Comparison of ENCODE assay signal across 7 mouse cellular contexts in genomic region chr1:180888556-180889042, GRCm38 (mm10). TPM values are rescaled to one million over a fixed set of nuclear protein-coding genes. Genes with fewer than 3 reads are reported as not detected.
DNase-seq lines count a peak whose midpoint lies in the region; ATAC-seq and TF ChIP-seq lines count a peak whose summit lies in the region.

No protein-coding gene starts in this region.

- 6% methylated on average over 13 of the region's 13 CpGs for WGBS in embryonic facial prominence, embryonic 14.5 days
- WGBS in heart, embryonic 14.5 days, result 8% methylated on average over 13 of the region's 13 CpGs
- 7% methylated on average over 13 of the region's 13 CpGs for WGBS in kidney, postnatal 0 days

- no peaks in the 10 kb centered on the region for H3K9me3 ChIP-seq in embryonic facial prominence, embryonic 14.5 days (ENCODE audit: control insufficient read depth, low read length)
- no peaks in the 10 kb centered on the region for H3K9me3 ChIP-seq in heart, embryonic 14.5 days (ENCODE audit: control insufficient read depth, low read length)
- no peaks in the 10 kb centered on the region for H3K9me3 ChIP-seq in kidney, postnatal 0 days (replicated peaks; ENCODE audit: low read length)

- H3K9ac ChIP-seq in embryonic facial prominence, embryonic 14.5 days (ENCODE audit: low read depth, low read length), result peak overlapping the region; percentile 45
- H3K9ac ChIP-seq in heart, embryonic 14.5 days (ENCODE audit: low read length), result peak overlapping the region; percentile 36; the same call in 1 of the 2 replicates
- H3K9ac ChIP-seq in kidney, postnatal 0 days (ENCODE audit: low read depth, low read length), result peak overlapping the region; percentile 15; the same call in 1 of the 2 replicates

- peaks cover 11% of the 10 kb centered on the region; the same call in 1 of the 2 replicates for H3K27me3 ChIP-seq in embryonic facial prominence, embryonic 14.5 days (replicated peaks; ENCODE audit: control insufficient read depth, insufficient read depth, low read length)
- peaks cover 16% of the 10 kb centered on the region for H3K27me3 ChIP-seq in heart, embryonic 14.5 days (ENCODE audit: control insufficient read depth, insufficient read depth, low read length)
- H3K27me3 ChIP-seq in kidney, postnatal 0 days (ENCODE audit: insufficient read depth, low read length), result peaks cover 8% of the 10 kb centered on the region; the same call in 1 of the 2 replicates

- H3K4me3 ChIP-seq in embryonic facial prominence, embryonic 14.5 days (ENCODE audit: low read depth, low read length), result no peak overlapping the region
- H3K4me3 ChIP-seq in heart, embryonic 14.5 days (ENCODE audit: control insufficient read depth in 1 of 2, insufficient read depth in 1 of 2, low read depth in 1 of 2, low read length in 2 of 2), result no peak overlapping the region
- peak overlapping the region; percentile 9; the same call in 1 of the 2 replicates for H3K4me3 ChIP-seq in kidney, postnatal 0 days (replicated peaks; ENCODE audit: low read depth, low read length)

- H3K4me1 ChIP-seq in embryonic facial prominence, embryonic 14.5 days (ENCODE audit: control insufficient read depth, insufficient read depth, low read length), result peaks cover 13% of the 10 kb centered on the region
- H3K4me1 ChIP-seq in heart, embryonic 14.5 days (ENCODE audit: control insufficient read depth in 2 of 2, insufficient read depth in 2 of 2, low read length in 2 of 2), result peaks cover 16 to 22% of the 10 kb centered on the region in 2 experiments
- 0 out of 2 replicates have a peak, but pooled peaks cover 5% of the 10 kb centered on the region for H3K4me1 ChIP-seq in kidney, postnatal 0 days (replicated peaks; ENCODE audit: insufficient read depth, low read length)

- DNase-seq in adrenal gland, adult (ENCODE audit: inconsistent age in 2 of 2, low spot score in 1 of 2), result peak; percentile 75 to 95
- DNase-seq in embryonic facial prominence, embryonic 14.5 days (ENCODE audit: low spot score), result peak; percentile 89
- DNase-seq in kidney, postnatal 0 days (ENCODE audit: low spot score), result peak; percentile 86
- DNase-seq in testis, postnatal 14 days (ENCODE audit: low spot score), result peak; percentile 63
- no peak for DNase-seq in layer of hippocampus, postnatal 14 days (ENCODE audit: low spot score in 2 of 2)

- H3K4me2 ChIP-seq in embryonic facial prominence, embryonic 14.5 days (ENCODE audit: low read depth, low read length), result peak overlapping the region; percentile 45
- H3K4me2 ChIP-seq in heart, embryonic 14.5 days (ENCODE audit: low read length), result peak overlapping the region; percentile 44
- peak overlapping the region; percentile 48 for H3K4me2 ChIP-seq in kidney, postnatal 0 days (ENCODE audit: low read length)

- H3K36me3 ChIP-seq in embryonic facial prominence, embryonic 14.5 days (ENCODE audit: control insufficient read depth, insufficient read depth, low read length), result no peaks in the 10 kb centered on the region
- H3K36me3 ChIP-seq in heart, embryonic 14.5 days (ENCODE audit: control insufficient read depth, insufficient read depth, low read length), result no peaks in the 10 kb centered on the region
- H3K36me3 ChIP-seq in kidney, postnatal 0 days (ENCODE audit: insufficient read depth, low read length), result no peaks in the 10 kb centered on the region

- ATAC-seq in embryonic facial prominence, embryonic 14.5 days (ENCODE audit: low read depth), result peak; percentile 82
- ATAC-seq in heart, embryonic 14.5 days (ENCODE audit: insufficient number of reproducible peaks, insufficient read depth, low FRiP score, low read depth), result peak; percentile 22; the same call in 1 of the 2 replicates
- ATAC-seq in kidney, postnatal 0 days (replicated peaks; ENCODE audit: low FRiP score, low read depth), result peak; percentile 56
- ATAC-seq in megakaryocyte-erythroid progenitor cell, adult 5-6 weeks (replicated peaks; ENCODE audit: low FRiP score, low TSS enrichment, poor library complexity, severe bottlenecking), result peak; percentile 22; the same call in 1 of the 2 replicates

- H3K27ac ChIP-seq in embryonic facial prominence, embryonic 14.5 days (replicated peaks; ENCODE audit: low read depth, low read length), result peak overlapping the region; percentile 39; the same call in 1 of the 2 replicates
- no peak overlapping the region for H3K27ac ChIP-seq in heart, embryonic 14.5 days (replicated peaks in 1 of 2; ENCODE audit: control insufficient read depth in 1 of 2, insufficient read depth in 1 of 2, low read depth in 2 of 2, low read length in 2 of 2)
- H3K27ac ChIP-seq in kidney, postnatal 0 days, result no peak overlapping the region; the same call in 1 of the 2 replicates

- no peak for TF ChIP-seq CTCF in kidney, postnatal 0 days (IDR thresholded peaks at IDR 0.05; ENCODE audit: low read depth)

RNA-seq across cellular contexts. Expression of gene Lefty2, which starts 4.3 kb away (rescaled TPM):
- 0.25 TPM in 1 of 2 replicates, not detected in the other for polyA plus RNA-seq in embryonic facial prominence, embryonic 14.5 days (2014; fragmentation: Nextera tagmentation; extraction: Ambion mirVana)
- not detected in 2 replicates for polyA plus RNA-seq in heart, embryonic 14.5 days (2014; fragmentation: Nextera tagmentation; extraction: Ambion mirVana)
- polyA plus RNA-seq in kidney, postnatal 0 days (2015; fragmentation: Nextera tagmentation; extraction: Ambion mirVana), result 0.09 and 0.39 TPM in 2 replicates
- total RNA-seq in megakaryocyte-erythroid progenitor cell, adult 5-6 weeks (2014; fragmentation: Nextera tagmentation), result not detected in 2 replicates
- total RNA-seq in megakaryocyte-erythroid progenitor cell, adult 5-6 weeks (2017), result not detected in 2 replicates
- 1 to 10 TPM; 5.1 to 5.2 TPM for total RNA-seq in layer of hippocampus, postnatal 14 days (2021)

RNA-seq across cellular contexts. Expression of gene Pycr2, which starts 15.5 kb away (rescaled TPM):
- polyA plus RNA-seq in embryonic facial prominence, embryonic 14.5 days (2014; fragmentation: Nextera tagmentation; extraction: Ambion mirVana), result 77.6 and 92.2 TPM in 2 replicates
- polyA plus RNA-seq in heart, embryonic 14.5 days (2014; fragmentation: Nextera tagmentation; extraction: Ambion mirVana), result 42.1 and 46.0 TPM in 2 replicates
- polyA plus RNA-seq in kidney, postnatal 0 days (2015; fragmentation: Nextera tagmentation; extraction: Ambion mirVana), result 72.6 and 76.5 TPM in 2 replicates
- 57.0 and 70.4 TPM in 2 replicates for total RNA-seq in megakaryocyte-erythroid progenitor cell, adult 5-6 weeks (2014; fragmentation: Nextera tagmentation)
- total RNA-seq in megakaryocyte-erythroid progenitor cell, adult 5-6 weeks (2017), result 21.1 and 34.2 TPM in 2 replicates
- total RNA-seq in layer of hippocampus, postnatal 14 days (2021), result 10 to 100 TPM; 41.5 to 43.4 TPM

RNA-seq across cellular contexts. Expression of gene Sde2, which starts 37.7 kb away (rescaled TPM):
- 27.2 and 31.2 TPM in 2 replicates for polyA plus RNA-seq in embryonic facial prominence, embryonic 14.5 days (2014; fragmentation: Nextera tagmentation; extraction: Ambion mirVana)
- 22.3 TPM in 2 replicates for polyA plus RNA-seq in heart, embryonic 14.5 days (2014; fragmentation: Nextera tagmentation; extraction: Ambion mirVana)
- 25.6 and 29.6 TPM in 2 replicates for polyA plus RNA-seq in kidney, postnatal 0 days (2015; fragmentation: Nextera tagmentation; extraction: Ambion mirVana)
- 22.0 and 23.2 TPM in 2 replicates for total RNA-seq in megakaryocyte-erythroid progenitor cell, adult 5-6 weeks (2014; fragmentation: Nextera tagmentation)
- total RNA-seq in megakaryocyte-erythroid progenitor cell, adult 5-6 weeks (2017), result 37.6 and 45.7 TPM in 2 replicates
- total RNA-seq in layer of hippocampus, postnatal 14 days (2021), result 10 to 100 TPM; 21.2 to 22.8 TPM

RNA-seq across cellular contexts. Expression of gene Lefty1, which starts 46.2 kb away (rescaled TPM):
- polyA plus RNA-seq in embryonic facial prominence, embryonic 14.5 days (2014; fragmentation: Nextera tagmentation; extraction: Ambion mirVana), result 2.9 and 3.2 TPM in 2 replicates
- 1.1 and 1.5 TPM in 2 replicates for polyA plus RNA-seq in heart, embryonic 14.5 days (2014; fragmentation: Nextera tagmentation; extraction: Ambion mirVana)
- polyA plus RNA-seq in kidney, postnatal 0 days (2015; fragmentation: Nextera tagmentation; extraction: Ambion mirVana), result 1.5 and 1.6 TPM in 2 replicates
- total RNA-seq in megakaryocyte-erythroid progenitor cell, adult 5-6 weeks (2014; fragmentation: Nextera tagmentation), result 6.4 and 11.9 TPM in 2 replicates
- total RNA-seq in megakaryocyte-erythroid progenitor cell, adult 5-6 weeks (2017), result 3.4 TPM in 1 of 2 replicates, not detected in the other
- total RNA-seq in layer of hippocampus, postnatal 14 days (2021), result 1 to 10 TPM; 7.2 to 9.3 TPM

RNA-seq across cellular contexts. Expression of gene Tmem63a, which starts 53.5 kb away (rescaled TPM):
- polyA plus RNA-seq in embryonic facial prominence, embryonic 14.5 days (2014; fragmentation: Nextera tagmentation; extraction: Ambion mirVana), result 12.5 and 13.2 TPM in 2 replicates
- polyA plus RNA-seq in heart, embryonic 14.5 days (2014; fragmentation: Nextera tagmentation; extraction: Ambion mirVana), result 9.1 and 9.3 TPM in 2 replicates
- polyA plus RNA-seq in kidney, postnatal 0 days (2015; fragmentation: Nextera tagmentation; extraction: Ambion mirVana), result 10.6 and 14.8 TPM in 2 replicates
- total RNA-seq in megakaryocyte-erythroid progenitor cell, adult 5-6 weeks (2014; fragmentation: Nextera tagmentation), result 22.5 and 26.6 TPM in 2 replicates
- total RNA-seq in megakaryocyte-erythroid progenitor cell, adult 5-6 weeks (2017), result 4.8 and 10.8 TPM in 2 replicates
- total RNA-seq in layer of hippocampus, postnatal 14 days (2021), result 10 to 100 TPM in 1 of 2 experiments, 1 to 10 TPM in 1; 8.6 to 11.5 TPM

Comparison
In these comparisons a context has a peak if more than half of its experiments do, and no peak if none do; other contexts are left out.
1. DNase-seq: peak in adrenal gland, adult (2 of 2), embryonic facial prominence, embryonic 14.5 days (single experiment), kidney, postnatal 0 days (single experiment) and testis, postnatal 14 days (single experiment); none in layer of hippocampus, postnatal 14 days (0 of 2).
2. ATAC-seq: peak in every context shown above with its lines; median percentile 82 in embryonic facial prominence, embryonic 14.5 days; 56 in kidney, postnatal 0 days; 22 in heart, embryonic 14.5 days; 22 in megakaryocyte-erythroid progenitor cell, adult 5-6 weeks.
3. Peak in every context shown above with its lines, with median percentiles within 50 percentile points of each other: H3K4me2 ChIP-seq and H3K9ac ChIP-seq.